Mouse (Mus musculus) kidney, adult 2 months (tissue): Measurements from ENCODE around the gene Lmna. TPM values are rescaled to one million over a fixed set of nuclear protein-coding genes. Genes with fewer than 3 reads are reported as not detected.
A peak's percentile ranks its signal among the peaks of the same experiment; 100 is the strongest.

Experiments
- DNase-seq: peaks from one replicate; pipeline ENCODE4 v3.0.0; 2021
- H3K27ac ChIP-seq: fragments of 200-500 bp; 2 replicates; pipeline ENCODE4 v1.5.1; 2012; ENCODE audit warnings: low read depth, low read length, control low read depth, inconsistent platforms; ENCODE audit not compliant: insufficient read depth
- H3K27me3 ChIP-seq: fragments of 200-500 bp; replicated peaks from 2 replicates; pipeline ENCODE4 v1.6.1; 2012; ENCODE audit warnings: mild to moderate bottlenecking, moderate library complexity, low read length, inconsistent platforms; ENCODE audit not compliant: control insufficient read depth, insufficient read depth
- H3K36me3 ChIP-seq: fragments of 200-500 bp; 2 replicates; pipeline ENCODE4 v1.6.1; 2012; ENCODE audit warnings: mild to moderate bottlenecking, moderate library complexity, low read length, inconsistent platforms; ENCODE audit not compliant: control insufficient read depth, insufficient read depth
- H3K4me1 ChIP-seq: fragments of 200-500 bp; 2 replicates; pipeline ENCODE4 v1.6.1; 2011; ENCODE audit warnings: low read length; ENCODE audit not compliant: control insufficient read depth, insufficient read depth
- H3K4me3 ChIP-seq: fragments of 200-500 bp; 2 replicates; pipeline ENCODE4 v1.5.1; 2011; ENCODE audit warnings: mild to moderate bottlenecking, low read depth, low read length, control low read depth; ENCODE audit not compliant: insufficient read depth
- CTCF ChIP-seq: fragments of 200-500 bp; conservative IDR thresholded peaks from 2 replicates; pipeline ENCODE4 v1.5.1; 2011; ENCODE audit warnings: low read depth, mild to moderate bottlenecking, control low read depth, low read length, moderate library complexity, mixed read lengths; ENCODE audit not compliant: insufficient read depth, insufficient read length
- POLR2A ChIP-seq: fragments of 200-500 bp; IDR thresholded peaks from one replicate; pipeline ENCODE4 v1.6.1; 2011; ENCODE audit warnings: low read depth, low read length, control low read depth
- WGBS: fragments of 180-500 bp; shearing (Covaris S2); methylation state at CpG from one replicate; pipeline ENCODE4 v1.1.7; 2018; 5-methylcytosine and 5-hydroxymethylcytosine counted together
- polyA plus RNA-seq: library from polyadenylated mRNA; depleted of rRNA; stranded (reverse); fragments of >200 nt; gene quantifications from 2 replicates; pipeline ENCODE4 v1.2.3, GENCODE M21; 2012

The Lmna gene
- polyA plus RNA-seq, 1 experiment, result 55.2 TPM

- WGBS, result 75% methylated on average over 9 of the region's 9 CpGs
- Histone ChIP-seq H3K36me3 (no peaks in the 10 kb centered on the region), H3K4me1 (peaks cover 10% of the 10 kb centered on the region; the same call in 1 of the 2 replicates), H3K4me3 (no peak overlapping the region), H3K27ac (no peak overlapping the region), H3K27me3 (no peaks in the 10 kb centered on the region)
- no peak for TF ChIP-seq CTCF
- no peak for TF ChIP-seq POLR2A
- DNase-seq, result no peak
These were observed 28.8 kb upstream of the Lmna start for GRCm38 (mm10) chr3:88538271-88539145.

GRCm38 (mm10) chr3:88537146-88537545 lies 27.4 kb upstream of the Lmna start:
- TF ChIP-seq CTCF (no peak), POLR2A (no peak)
- Histone ChIP-seq H3K27me3 (no peaks in the 10 kb centered on the region), H3K4me3 (peak overlapping the region; percentile 55), H3K4me1 (peaks cover 10% of the 10 kb centered on the region; the same call in 1 of the 2 replicates), H3K36me3 (no peaks in the 10 kb centered on the region), H3K27ac (no peak overlapping the region)
- WGBS, result 60% methylated on average over 6 of the region's 6 CpGs
- DNase-seq, result no peak

DNA sequence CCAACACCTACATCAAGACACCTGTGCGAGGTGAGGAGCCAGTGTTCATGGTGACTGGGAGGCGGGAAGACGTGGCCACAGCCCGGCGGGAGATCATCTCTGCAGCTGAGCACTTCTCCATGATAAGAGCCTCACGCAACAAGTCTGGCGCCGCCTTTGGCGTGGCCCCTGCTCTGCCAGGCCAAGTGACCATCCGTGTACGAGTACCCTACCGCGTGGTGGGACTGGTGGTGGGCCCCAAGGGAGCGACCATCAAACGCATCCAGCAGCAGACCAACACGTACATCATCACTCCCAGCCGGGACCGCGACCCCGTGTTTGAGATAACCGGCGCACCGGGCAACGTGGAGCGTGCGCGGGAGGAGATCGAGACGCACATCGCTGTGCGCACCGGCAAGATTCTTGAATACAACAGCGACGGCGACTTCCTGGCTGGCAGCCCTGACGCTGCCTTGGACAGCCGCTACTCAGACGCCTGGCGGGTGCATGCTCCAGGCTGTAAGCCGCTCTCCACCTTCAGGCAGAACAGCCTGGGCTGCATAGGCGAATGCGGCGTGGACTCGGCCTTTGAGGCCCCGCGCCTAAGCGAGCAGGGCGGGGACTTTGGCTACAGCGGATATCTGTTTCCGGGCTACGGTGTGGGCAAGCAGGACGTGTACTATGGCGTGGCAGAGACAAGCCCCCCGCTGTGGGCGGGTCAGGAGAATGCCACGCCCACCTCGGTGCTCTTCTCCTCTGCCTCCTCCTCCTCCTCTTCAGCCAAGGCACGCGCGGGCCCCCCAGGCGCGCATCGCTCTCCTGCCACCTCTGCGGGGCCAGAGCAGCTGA lies 26.6 kb upstream of the Lmna start:
- whole genome bisulfite sequencing, result 19% methylated on average over 64 of the region's 64 CpGs
- Histone ChIP-seq H3K36me3 (no peaks in the 10 kb centered on the region), H3K27ac (no peak overlapping the region), H3K4me3 (peak overlapping the region; percentile 55), H3K4me1 (peaks cover 10% of the 10 kb centered on the region; the same call in 1 of the 2 replicates), H3K27me3 (no peaks in the 10 kb centered on the region)
- peak; percentile 90 for DNase-seq
- no peak for TF ChIP-seq CTCF
- TF ChIP-seq POLR2A, result peak; percentile 24

GRCm38 (mm10) chr3:88535527-88535926 lies 25.8 kb upstream of the Lmna start:
- no peak overlapping the region for H3K27ac ChIP-seq
- H3K36me3 ChIP-seq, result no peaks in the 10 kb centered on the region
- H3K4me3 ChIP-seq, result no peak overlapping the region
- WGBS, result 64% methylated on average over 4 of the region's 4 CpGs
- no peaks in the 10 kb centered on the region for H3K27me3 ChIP-seq
- peaks cover 11% of the 10 kb centered on the region; the same call in 1 of the 2 replicates for H3K4me1 ChIP-seq
- TF ChIP-seq POLR2A (no peak), CTCF (no peak)
- DNase-seq, result peak; percentile 63

GRCm38 (mm10) chr3:88535005-88535404 lies 25.2 kb upstream of the Lmna start:
- Histone ChIP-seq H3K27me3 (no peaks in the 10 kb centered on the region), H3K36me3 (no peaks in the 10 kb centered on the region), H3K4me3 (no peak overlapping the region), H3K27ac (no peak overlapping the region), H3K4me1 (peaks cover 14% of the 10 kb centered on the region; the same call in 1 of the 2 replicates)
- 65% methylated on average over 3 of the region's 3 CpGs for WGBS
- TF ChIP-seq CTCF (no peak), POLR2A (no peak)
- DNase-seq, result no peak

DNA sequence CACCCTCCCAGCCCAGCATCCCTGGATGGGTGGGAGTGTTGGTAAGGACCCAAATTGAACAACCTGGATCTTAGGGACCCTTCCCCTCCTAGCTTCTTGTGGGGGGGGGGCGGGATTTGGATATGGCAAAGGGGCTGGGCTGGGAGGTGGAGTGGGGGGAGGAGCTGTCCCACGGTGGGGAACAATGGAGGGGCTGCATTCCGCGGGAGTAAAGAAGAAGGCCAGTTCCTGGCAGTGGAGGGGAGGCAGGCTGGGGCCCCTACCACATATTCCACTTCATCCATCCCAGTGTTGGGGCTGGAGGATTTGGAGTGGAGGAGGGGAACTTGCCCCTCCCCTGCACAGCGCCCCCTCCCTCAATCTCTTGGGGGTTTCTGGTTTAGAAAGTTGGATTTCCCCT lies 23.9 kb upstream of the Lmna start:
- DNase-seq, result no peak
- H3K36me3 ChIP-seq, result no peaks in the 10 kb centered on the region
- 44% methylated on average over 5 of the region's 5 CpGs for WGBS
- peaks cover 17% of the 10 kb centered on the region; the same call in 1 of the 2 replicates for H3K4me1 ChIP-seq
- TF ChIP-seq POLR2A (no peak), CTCF (no peak)
- no peak overlapping the region for H3K27ac ChIP-seq
- H3K27me3 ChIP-seq, result no peaks in the 10 kb centered on the region
- H3K4me3 ChIP-seq, result no peak overlapping the region
